Mouse (Mus musculus): ENCODE measurements around the gene Btbd7. TPM values are rescaled to one million over a fixed set of nuclear protein-coding genes. Genes with fewer than 3 reads are reported as not detected.

The Btbd7 gene
- polyA plus RNA-seq, 2 experiments: 23.0 to 25.4 TPM

DNA sequence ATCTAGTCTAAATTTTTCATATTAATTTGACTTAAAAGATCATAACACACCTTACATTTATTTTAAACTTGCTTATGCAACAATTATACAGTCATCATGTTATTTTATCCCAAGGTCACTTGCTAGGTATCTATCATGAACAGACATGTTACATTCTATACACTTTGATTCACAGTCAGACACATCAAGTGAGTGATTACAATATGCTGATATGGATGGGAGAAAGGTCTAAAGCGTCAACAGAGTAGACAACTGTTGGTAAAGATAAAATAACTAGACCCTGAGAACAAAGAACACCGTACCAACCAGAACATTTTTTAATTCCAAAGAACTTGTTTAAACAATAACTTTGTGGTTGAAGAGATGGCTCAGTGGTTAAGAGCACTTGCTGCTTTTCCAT, 8.5 kb downstream of the Btbd7 start:
- Histone ChIP-seq H3K9me3 (ENCODE audit: control insufficient read depth, low read length) (no peaks in the 10 kb centered on the region), H3K9ac (ENCODE audit: low read depth, low read length, severe bottlenecking) (no peak overlapping the region), H3K27me3 (ENCODE audit: control insufficient read depth, insufficient read depth, low read length) (no peaks in the 10 kb centered on the region), H3K4me1 (ENCODE audit: control insufficient read depth, insufficient read depth, low read length) (no peaks in the 10 kb centered on the region), H3K4me3 (replicated peaks; ENCODE audit: low read length) (no peak overlapping the region), H3K27ac (replicated peaks; ENCODE audit: low read depth, low read length) (no peak overlapping the region), H3K4me2 (replicated peaks; ENCODE audit: low read depth, low read length, severe bottlenecking) (no peak overlapping the region), H3K36me3 (ENCODE audit: control insufficient read depth, insufficient read depth, low read length) (no peaks in the 10 kb centered on the region)
- 94% methylated on average over 2 of the region's 2 CpGs for WGBS
- no peak for TF ChIP-seq POLR2A (IDR thresholded peaks at IDR 0.05; ENCODE audit: borderline replicate concordance, extremely low read depth, insufficient read depth, insufficient read length)
- ATAC-seq (ENCODE audit: low FRiP score, low read depth): no peak
- DNase-seq (ENCODE audit: low spot score): no peak

DNA sequence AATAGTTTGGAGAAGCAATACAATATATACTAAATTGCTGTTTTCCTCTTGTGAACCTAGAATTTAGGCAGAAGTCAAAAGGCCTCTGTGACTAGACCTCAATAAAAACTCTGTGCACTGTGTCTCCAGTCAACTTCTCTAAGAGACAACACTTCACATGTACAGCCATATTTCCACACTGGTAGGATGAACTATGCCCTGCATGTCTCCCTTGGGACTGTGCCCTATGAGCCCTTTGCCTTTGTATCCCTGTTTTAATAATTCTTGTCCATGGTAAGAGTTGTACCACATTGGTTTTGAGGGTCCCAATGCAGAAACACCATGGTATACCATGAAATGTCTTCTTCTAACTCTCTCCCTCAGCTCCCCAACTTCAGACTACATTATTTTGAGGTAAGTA, 17.5 kb downstream of the Btbd7 start:
- Histone ChIP-seq H3K36me3 (ENCODE audit: control insufficient read depth, insufficient read depth, low read length) (no peaks in the 10 kb centered on the region), H3K27ac (replicated peaks; ENCODE audit: low read depth, low read length) (no peak overlapping the region), H3K4me3 (replicated peaks; ENCODE audit: low read length) (no peak overlapping the region), H3K4me2 (replicated peaks; ENCODE audit: low read depth, low read length, severe bottlenecking) (no peak overlapping the region), H3K4me1 (ENCODE audit: control insufficient read depth, insufficient read depth, low read length) (no peaks in the 10 kb centered on the region), H3K9me3 (ENCODE audit: control insufficient read depth, low read length) (no peaks in the 10 kb centered on the region), H3K27me3 (ENCODE audit: control insufficient read depth, insufficient read depth, low read length) (no peaks in the 10 kb centered on the region), H3K9ac (ENCODE audit: low read depth, low read length, severe bottlenecking) (no peak overlapping the region)
- no peak for ATAC-seq (ENCODE audit: low FRiP score, low read depth)
- no peak for TF ChIP-seq POLR2A (IDR thresholded peaks at IDR 0.05; ENCODE audit: borderline replicate concordance, extremely low read depth, insufficient read depth, insufficient read length)
- DNase-seq (ENCODE audit: low spot score): no peak

DNA sequence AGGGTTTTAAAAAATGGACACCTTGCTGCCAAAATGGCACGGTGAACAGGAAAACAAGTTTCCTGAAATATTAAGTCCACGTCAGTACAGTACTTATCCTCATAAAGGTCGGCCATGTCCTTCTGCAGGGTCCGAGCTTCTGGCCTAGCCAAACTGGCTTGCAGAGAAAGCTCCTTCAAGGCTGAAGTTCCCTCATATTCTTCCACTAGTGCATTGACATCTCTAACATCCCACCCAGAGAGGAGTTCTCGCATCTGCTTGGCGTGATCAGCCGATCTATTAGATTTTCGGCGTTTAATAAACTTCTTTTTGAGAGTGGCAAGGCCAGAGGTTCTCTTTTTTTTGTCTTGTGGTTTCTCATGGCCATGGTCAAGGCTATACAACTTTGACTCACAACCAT, 40.0 kb downstream of the Btbd7 start:
- DNase-seq (ENCODE audit: low spot score) (no peak), ATAC-seq (ENCODE audit: low FRiP score, low read depth) (no peak)
- Histone ChIP-seq H3K27ac (replicated peaks; ENCODE audit: low read depth, low read length) (no peak overlapping the region), H3K4me3 (replicated peaks; ENCODE audit: low read length) (no peak overlapping the region), H3K36me3 (ENCODE audit: control insufficient read depth, insufficient read depth, low read length) (peaks cover 19% of the 10 kb centered on the region; the same call in 1 of the 2 replicates), H3K9ac (ENCODE audit: low read depth, low read length, severe bottlenecking) (no peak overlapping the region), H3K4me2 (replicated peaks; ENCODE audit: low read depth, low read length, severe bottlenecking) (no peak overlapping the region), H3K27me3 (ENCODE audit: control insufficient read depth, insufficient read depth, low read length) (no peaks in the 10 kb centered on the region), H3K4me1 (ENCODE audit: control insufficient read depth, insufficient read depth, low read length) (no peaks in the 10 kb centered on the region), H3K9me3 (ENCODE audit: control insufficient read depth, low read length) (no peaks in the 10 kb centered on the region)
- WGBS: 97% methylated on average over 9 of the region's 9 CpGs
- TF ChIP-seq POLR2A (IDR thresholded peaks at IDR 0.05; ENCODE audit: borderline replicate concordance, extremely low read depth, insufficient read depth, insufficient read length): no peak

GRCm38 (mm10) chr12:102832746-102833300, 45.4 kb downstream of the Btbd7 start:
- Histone ChIP-seq H3K4me3 (replicated peaks; ENCODE audit: low read length) (no peak overlapping the region), H3K36me3 (ENCODE audit: control insufficient read depth, insufficient read depth, low read length) (peaks cover 16% of the 10 kb centered on the region), H3K9ac (ENCODE audit: low read depth, low read length, severe bottlenecking) (no peak overlapping the region), H3K27ac (replicated peaks; ENCODE audit: low read depth, low read length) (no peak overlapping the region), H3K27me3 (ENCODE audit: control insufficient read depth, insufficient read depth, low read length) (no peaks in the 10 kb centered on the region), H3K4me1 (ENCODE audit: control insufficient read depth, insufficient read depth, low read length) (no peaks in the 10 kb centered on the region), H3K9me3 (ENCODE audit: control insufficient read depth, low read length) (no peaks in the 10 kb centered on the region), H3K4me2 (replicated peaks; ENCODE audit: low read depth, low read length, severe bottlenecking) (no peak overlapping the region)
- 69% methylated on average over 1 of the region's 1 CpGs for WGBS
- no peak for TF ChIP-seq POLR2A (IDR thresholded peaks at IDR 0.05; ENCODE audit: borderline replicate concordance, extremely low read depth, insufficient read depth, insufficient read length)
- no peak for DNase-seq (ENCODE audit: low spot score)
- no peak for ATAC-seq (ENCODE audit: low FRiP score, low read depth)

DNA sequence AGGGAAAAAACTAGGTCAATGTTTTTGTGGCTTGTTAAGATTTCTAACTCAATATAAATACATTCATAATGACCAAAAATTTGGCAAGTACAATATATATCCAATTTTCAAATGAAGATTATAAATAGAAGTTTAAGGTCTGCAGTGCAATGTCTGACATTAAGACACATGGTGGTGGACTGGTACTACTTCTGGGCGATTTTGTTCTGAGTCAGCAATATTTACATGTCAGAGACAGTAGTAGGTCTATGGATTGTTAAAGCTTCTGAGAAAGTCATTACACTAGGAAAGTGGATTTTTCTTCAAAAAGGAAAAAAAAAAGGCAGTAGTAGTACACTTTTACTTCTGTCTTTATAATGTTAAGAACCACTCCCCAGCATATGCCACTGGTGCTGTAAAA, 46.4 kb downstream of the Btbd7 start:
- Histone ChIP-seq H3K27ac (replicated peaks; ENCODE audit: low read depth, low read length) (no peak overlapping the region), H3K9ac (ENCODE audit: low read depth, low read length, severe bottlenecking) (no peak overlapping the region), H3K4me3 (replicated peaks; ENCODE audit: low read length) (no peak overlapping the region), H3K27me3 (ENCODE audit: control insufficient read depth, insufficient read depth, low read length) (no peaks in the 10 kb centered on the region), H3K4me1 (ENCODE audit: control insufficient read depth, insufficient read depth, low read length) (no peaks in the 10 kb centered on the region), H3K36me3 (ENCODE audit: control insufficient read depth, insufficient read depth, low read length) (peaks cover 12% of the 10 kb centered on the region), H3K4me2 (replicated peaks; ENCODE audit: low read depth, low read length, severe bottlenecking) (no peak overlapping the region), H3K9me3 (ENCODE audit: control insufficient read depth, low read length) (no peaks in the 10 kb centered on the region)
- no peak for ATAC-seq (ENCODE audit: low FRiP score, low read depth)
- 89% methylated on average over 1 of the region's 1 CpGs for WGBS
- DNase-seq (ENCODE audit: low spot score): no peak
- no peak for TF ChIP-seq POLR2A (IDR thresholded peaks at IDR 0.05; ENCODE audit: borderline replicate concordance, extremely low read depth, insufficient read depth, insufficient read length)

GRCm38 (mm10) chr12:102827119-102827518, 51.2 kb downstream of the Btbd7 start:
- Histone ChIP-seq H3K36me3 (ENCODE audit: control insufficient read depth, insufficient read depth, low read length) (peaks cover 17% of the 10 kb centered on the region), H3K27ac (replicated peaks; ENCODE audit: low read depth, low read length) (no peak overlapping the region), H3K4me1 (ENCODE audit: control insufficient read depth, insufficient read depth, low read length) (no peaks in the 10 kb centered on the region), H3K27me3 (ENCODE audit: control insufficient read depth, insufficient read depth, low read length) (no peaks in the 10 kb centered on the region), H3K4me3 (replicated peaks; ENCODE audit: low read length) (no peak overlapping the region), H3K4me2 (replicated peaks; ENCODE audit: low read depth, low read length, severe bottlenecking) (no peak overlapping the region), H3K9ac (ENCODE audit: low read depth, low read length, severe bottlenecking) (no peak overlapping the region), H3K9me3 (ENCODE audit: control insufficient read depth, low read length) (no peaks in the 10 kb centered on the region)
- ATAC-seq (ENCODE audit: low FRiP score, low read depth): no peak
- DNase-seq (ENCODE audit: low spot score): no peak
- WGBS: 88% methylated on average over 1 of the region's 1 CpGs
- no peak for TF ChIP-seq POLR2A (IDR thresholded peaks at IDR 0.05; ENCODE audit: borderline replicate concordance, extremely low read depth, insufficient read depth, insufficient read length)
